Mouse (Mus musculus): ENCODE data around the gene Stoml2. TPM values are rescaled to one million over a fixed set of nuclear protein-coding genes. Genes with fewer than 3 reads are reported as not detected.

Stoml2 gene
- polyA plus RNA-seq, 1 experiment from 2014 or later, result 263 TPM

GRCm38 (mm10) chr4:43040114-43040572, 8.6 kb upstream of the Stoml2 start:
- H3K9me3 ChIP-seq (replicated peaks; ENCODE audit: control insufficient read depth, low read length), result no peaks in the 10 kb centered on the region
- H3K27me3 ChIP-seq (ENCODE audit: control insufficient read depth, insufficient read depth, low read length), result no peaks in the 10 kb centered on the region
- H3K4me2 ChIP-seq (ENCODE audit: low read depth, low read length), result peak overlapping the region; percentile 84
- peaks cover 3% of the 10 kb centered on the region; the same call in 1 of the 2 replicates for H3K36me3 ChIP-seq (ENCODE audit: control insufficient read depth, insufficient read depth, low read length)
- peak overlapping the region; percentile 81 for H3K4me3 ChIP-seq (replicated peaks; ENCODE audit: low read length)
- H3K9ac ChIP-seq (ENCODE audit: low read length), result peak overlapping the region; percentile 91
- peak; percentile 98 for ATAC-seq (ENCODE audit: insufficient read depth, low FRiP score)
- under 1% methylated on average over 25 of the region's 25 CpGs for WGBS
- H3K4me1 ChIP-seq (ENCODE audit: control insufficient read depth, insufficient read depth, low read length), result peaks cover 34% of the 10 kb centered on the region
- H3K27ac ChIP-seq (ENCODE audit: low read length), result peak overlapping the region; percentile 87

GRCm38 (mm10) chr4:43039609-43040008, 8.1 kb upstream of the Stoml2 start:
- 2% methylated on average over 11 of the region's 11 CpGs for WGBS
- peak overlapping the region; percentile 84 for H3K4me2 ChIP-seq (ENCODE audit: low read depth, low read length)
- H3K9ac ChIP-seq (ENCODE audit: low read length), result peak overlapping the region; percentile 91
- peaks cover 3% of the 10 kb centered on the region; the same call in 1 of the 2 replicates for H3K36me3 ChIP-seq (ENCODE audit: control insufficient read depth, insufficient read depth, low read length)
- no peaks in the 10 kb centered on the region for H3K9me3 ChIP-seq (replicated peaks; ENCODE audit: control insufficient read depth, low read length)
- H3K4me3 ChIP-seq (replicated peaks; ENCODE audit: low read length), result peak overlapping the region; percentile 81
- peak overlapping the region; percentile 87 for H3K27ac ChIP-seq (ENCODE audit: low read length)
- no peaks in the 10 kb centered on the region for H3K27me3 ChIP-seq (ENCODE audit: control insufficient read depth, insufficient read depth, low read length)
- H3K4me1 ChIP-seq (ENCODE audit: control insufficient read depth, insufficient read depth, low read length), result peaks cover 28% of the 10 kb centered on the region
- no peak for ATAC-seq (ENCODE audit: insufficient read depth, low FRiP score)

- H3K4me3 ChIP-seq (replicated peaks; ENCODE audit: low read length), result peak overlapping the region; percentile 81
- H3K36me3 ChIP-seq (ENCODE audit: control insufficient read depth, insufficient read depth, low read length), result peaks cover 6% of the 10 kb centered on the region; the same call in 1 of the 2 replicates
- H3K27ac ChIP-seq (ENCODE audit: low read length), result peak overlapping the region; percentile 87
- no peaks in the 10 kb centered on the region for H3K9me3 ChIP-seq (replicated peaks; ENCODE audit: control insufficient read depth, low read length)
- peaks cover 21% of the 10 kb centered on the region for H3K4me1 ChIP-seq (ENCODE audit: control insufficient read depth, insufficient read depth, low read length)
- H3K27me3 ChIP-seq (ENCODE audit: control insufficient read depth, insufficient read depth, low read length), result no peaks in the 10 kb centered on the region
- no peak for ATAC-seq (ENCODE audit: insufficient read depth, low FRiP score)
- H3K9ac ChIP-seq (ENCODE audit: low read length), result peak overlapping the region; percentile 91
- WGBS, result 43% methylated on average over 15 of the region's 15 CpGs
- H3K4me2 ChIP-seq (ENCODE audit: low read depth, low read length), result peak overlapping the region; percentile 84
Observed at GRCm38 (mm10) chr4:43038567-43039495, 7.3 kb upstream of the Stoml2 start.

- Histone ChIP-seq H3K4me3 (replicated peaks; ENCODE audit: low read length) (no peak overlapping the region), H3K36me3 (ENCODE audit: control insufficient read depth, insufficient read depth, low read length) (peaks cover 6% of the 10 kb centered on the region; the same call in 1 of the 2 replicates), H3K9me3 (replicated peaks; ENCODE audit: control insufficient read depth, low read length) (no peaks in the 10 kb centered on the region), H3K4me2 (ENCODE audit: low read depth, low read length) (peak overlapping the region; percentile 84; the same call in 1 of the 2 replicates), H3K27ac (ENCODE audit: low read length) (no peak overlapping the region), H3K4me1 (ENCODE audit: control insufficient read depth, insufficient read depth, low read length) (peaks cover 21% of the 10 kb centered on the region), H3K27me3 (ENCODE audit: control insufficient read depth, insufficient read depth, low read length) (no peaks in the 10 kb centered on the region), H3K9ac (ENCODE audit: low read length) (peak overlapping the region; percentile 19; the same call in 1 of the 2 replicates)
- no peak for ATAC-seq (ENCODE audit: insufficient read depth, low FRiP score)
- 65% methylated on average over 4 of the region's 4 CpGs for WGBS
Observed at GRCm38 (mm10) chr4:43037860-43038566, 6.5 kb upstream of the Stoml2 start.

GRCm38 (mm10) chr4:43036356-43036755, 4.8 kb upstream of the Stoml2 start:
- H3K4me1 ChIP-seq (ENCODE audit: control insufficient read depth, insufficient read depth, low read length), result peaks cover 26% of the 10 kb centered on the region
- H3K4me3 ChIP-seq (replicated peaks; ENCODE audit: low read length), result no peak overlapping the region
- H3K9me3 ChIP-seq (replicated peaks; ENCODE audit: control insufficient read depth, low read length), result no peaks in the 10 kb centered on the region
- WGBS, result 73% methylated on average over 10 of the region's 10 CpGs
- no peak overlapping the region for H3K4me2 ChIP-seq (ENCODE audit: low read depth, low read length)
- no peak overlapping the region for H3K27ac ChIP-seq (ENCODE audit: low read length)
- H3K9ac ChIP-seq (ENCODE audit: low read length), result no peak overlapping the region
- peaks cover 6% of the 10 kb centered on the region; the same call in 1 of the 2 replicates for H3K36me3 ChIP-seq (ENCODE audit: control insufficient read depth, insufficient read depth, low read length)
- no peaks in the 10 kb centered on the region for H3K27me3 ChIP-seq (ENCODE audit: control insufficient read depth, insufficient read depth, low read length)
- no peak for ATAC-seq (ENCODE audit: insufficient read depth, low FRiP score)

GRCm38 (mm10) chr4:43035851-43036250, 4.3 kb upstream of the Stoml2 start:
- no peak for ATAC-seq (ENCODE audit: insufficient read depth, low FRiP score)
- H3K9me3 ChIP-seq (replicated peaks; ENCODE audit: control insufficient read depth, low read length), result no peaks in the 10 kb centered on the region
- no peak overlapping the region for H3K4me2 ChIP-seq (ENCODE audit: low read depth, low read length)
- peaks cover 6% of the 10 kb centered on the region; the same call in 1 of the 2 replicates for H3K36me3 ChIP-seq (ENCODE audit: control insufficient read depth, insufficient read depth, low read length)
- no peaks in the 10 kb centered on the region for H3K27me3 ChIP-seq (ENCODE audit: control insufficient read depth, insufficient read depth, low read length)
- H3K4me3 ChIP-seq (replicated peaks; ENCODE audit: low read length), result no peak overlapping the region
- peaks cover 26% of the 10 kb centered on the region for H3K4me1 ChIP-seq (ENCODE audit: control insufficient read depth, insufficient read depth, low read length)
- H3K27ac ChIP-seq (ENCODE audit: low read length), result no peak overlapping the region
- no peak overlapping the region for H3K9ac ChIP-seq (ENCODE audit: low read length)
- WGBS, result 91% methylated on average over 6 of the region's 6 CpGs

- no peak overlapping the region for H3K4me2 ChIP-seq (ENCODE audit: low read depth, low read length)
- H3K9ac ChIP-seq (ENCODE audit: low read length), result no peak overlapping the region
- H3K27me3 ChIP-seq (ENCODE audit: control insufficient read depth, insufficient read depth, low read length), result no peaks in the 10 kb centered on the region
- H3K27ac ChIP-seq (ENCODE audit: low read length), result no peak overlapping the region
- ATAC-seq (ENCODE audit: insufficient read depth, low FRiP score), result no peak
- 76% methylated on average over 14 of the region's 14 CpGs for WGBS
- H3K4me3 ChIP-seq (replicated peaks; ENCODE audit: low read length), result no peak overlapping the region
- H3K4me1 ChIP-seq (ENCODE audit: control insufficient read depth, insufficient read depth, low read length), result peaks cover 18% of the 10 kb centered on the region
- H3K9me3 ChIP-seq (replicated peaks; ENCODE audit: control insufficient read depth, low read length), result no peaks in the 10 kb centered on the region
- H3K36me3 ChIP-seq (ENCODE audit: control insufficient read depth, insufficient read depth, low read length), result peaks cover 12% of the 10 kb centered on the region
Observed at GRCm38 (mm10) chr4:43033481-43033880, 2.0 kb upstream of the Stoml2 start.

GRCm38 (mm10) chr4:43032501-43032900, 991 bp upstream of the Stoml2 start:
- Histone ChIP-seq H3K36me3 (ENCODE audit: control insufficient read depth, insufficient read depth, low read length) (peaks cover 20% of the 10 kb centered on the region), H3K4me2 (ENCODE audit: low read depth, low read length) (no peak overlapping the region), H3K27ac (ENCODE audit: low read length) (no peak overlapping the region), H3K9me3 (replicated peaks; ENCODE audit: control insufficient read depth, low read length) (no peaks in the 10 kb centered on the region), H3K9ac (ENCODE audit: low read length) (no peak overlapping the region), H3K4me1 (ENCODE audit: control insufficient read depth, insufficient read depth, low read length) (peaks cover 13% of the 10 kb centered on the region), H3K4me3 (replicated peaks; ENCODE audit: low read length) (no peak overlapping the region), H3K27me3 (ENCODE audit: control insufficient read depth, insufficient read depth, low read length) (no peaks in the 10 kb centered on the region)
- ATAC-seq (ENCODE audit: insufficient read depth, low FRiP score), result no peak
- 100% methylated on average over 1 of the region's 1 CpGs for WGBS

All from stomach, embryonic 16.5 days (tissue).